Comparison of ENCODE assay signal across 8 mouse cellular contexts in genomic region chr13:58806896-58807628, GRCm38 (mm10). TPM values are rescaled to one million over a fixed set of nuclear protein-coding genes. Genes with fewer than 3 reads are reported as not detected.
DNase-seq lines count a peak whose midpoint lies in the region; ATAC-seq and TF ChIP-seq lines count a peak whose summit lies in the region.

No protein-coding gene starts in this region.

- ATAC-seq in heart, embryonic 12.5 days (ENCODE audit: insufficient number of reproducible peaks, low FRiP score) = peak; percentile 11; the same call in 1 of the 2 replicates
- ATAC-seq in G1E (ENCODE audit: extremely low read depth, insufficient number of reproducible peaks, low FRiP score, poor library complexity, severe bottlenecking) = no peak
- peak; percentile 28 for ATAC-seq in forebrain, embryonic 13.5 days
- no peak for ATAC-seq in limb, embryonic 12.5 days (ENCODE audit: insufficient number of reproducible peaks, insufficient read depth, low FRiP score, low TSS enrichment, low read depth)

- H3K9ac ChIP-seq in heart, embryonic 12.5 days = peak overlapping the region; percentile 53
- peak overlapping the region; percentile 93 for H3K9ac ChIP-seq in forebrain, embryonic 13.5 days
- peak overlapping the region; percentile 57 for H3K9ac ChIP-seq in limb, embryonic 12.5 days (replicated peaks)

- H3K9me3 ChIP-seq in heart, embryonic 12.5 days (replicated peaks) = peaks cover 2% of the 10 kb centered on the region; the same call in 1 of the 2 replicates
- peaks cover 74% of the 10 kb centered on the region for H3K9me3 ChIP-seq in G1E (replicated peaks)
- no peaks in the 10 kb centered on the region; the same call in 1 of the 2 replicates for H3K9me3 ChIP-seq in forebrain, embryonic 13.5 days (replicated peaks)
- 0 out of 2 replicates have a peak, but pooled peaks cover 6% of the 10 kb centered on the region for H3K9me3 ChIP-seq in limb, embryonic 12.5 days

- H3K4me2 ChIP-seq in heart, embryonic 12.5 days = peak overlapping the region; percentile 92
- peak overlapping the region; percentile 79 for H3K4me2 ChIP-seq in forebrain, embryonic 13.5 days
- peak overlapping the region; percentile 99 for H3K4me2 ChIP-seq in limb, embryonic 12.5 days

- peaks cover 66% of the 10 kb centered on the region for H3K27me3 ChIP-seq in heart, embryonic 12.5 days (replicated peaks)
- no peaks in the 10 kb centered on the region for H3K27me3 ChIP-seq in G1E (ENCODE audit: insufficient read depth, low read length)
- peaks cover 18% of the 10 kb centered on the region for H3K27me3 ChIP-seq in forebrain, embryonic 13.5 days
- H3K27me3 ChIP-seq in limb, embryonic 12.5 days = peaks cover 63% of the 10 kb centered on the region

- no peak for DNase-seq in heart, adult 9 months (ENCODE audit: low spot score in 2 of 2)
- DNase-seq in G1E (ENCODE audit: low spot score) = no peak
- no peak for DNase-seq in adrenal gland, adult 8-10 months
- DNase-seq in cerebellum, adult 11-12 months = no peak

- TF ChIP-seq CTCF in G1E (IDR thresholded peaks at IDR 0.05; ENCODE audit: low read depth, low read length) = no peak
- TF ChIP-seq CTCF in olfactory bulb, adult 2 months (IDR thresholded peaks at IDR 0.05; ENCODE audit: insufficient read depth, low read depth, low read length) = no peak

- 0 out of 2 replicates have a peak, but pooled peaks cover 13% of the 10 kb centered on the region for H3K4me1 ChIP-seq in heart, embryonic 12.5 days (replicated peaks)
- no peaks in the 10 kb centered on the region for H3K4me1 ChIP-seq in G1E (ENCODE audit: insufficient read depth, low read depth, low read length)
- peaks cover 36% of the 10 kb centered on the region for H3K4me1 ChIP-seq in forebrain, embryonic 13.5 days
- H3K4me1 ChIP-seq in limb, embryonic 12.5 days (replicated peaks) = peaks cover 14% of the 10 kb centered on the region
- peaks cover 3% of the 10 kb centered on the region; the same call in 1 of the 2 replicates for H3K4me1 ChIP-seq in olfactory bulb, adult 2 months (ENCODE audit: control insufficient read depth, insufficient read depth, low read length)

- H3K36me3 ChIP-seq in heart, embryonic 12.5 days = no peaks in the 10 kb centered on the region
- no peaks in the 10 kb centered on the region for H3K36me3 ChIP-seq in G1E (replicated peaks)
- 0 out of 2 replicates have a peak, but pooled peaks cover 4% of the 10 kb centered on the region for H3K36me3 ChIP-seq in forebrain, embryonic 13.5 days (ENCODE audit: poor library complexity, severe bottlenecking)
- H3K36me3 ChIP-seq in limb, embryonic 12.5 days = no peaks in the 10 kb centered on the region

- TF ChIP-seq POLR2A in olfactory bulb, adult 2 months (IDR thresholded peaks at IDR 0.05; ENCODE audit: insufficient read depth, low read depth, low read length) = no peak

- peak overlapping the region; percentile 60 for H3K4me3 ChIP-seq in heart, embryonic 12.5 days
- peak overlapping the region; percentile 35; the same call in 1 of the 2 replicates for H3K4me3 ChIP-seq in G1E (ENCODE audit: low read depth, low read length)
- H3K4me3 ChIP-seq in forebrain, embryonic 13.5 days = peak overlapping the region; percentile 81
- H3K4me3 ChIP-seq in limb, embryonic 12.5 days (replicated peaks) = peak overlapping the region; percentile 60
- peak overlapping the region; percentile 88 for H3K4me3 ChIP-seq in olfactory bulb, adult 2 months (ENCODE audit: insufficient read depth, low read depth, low read length)

- H3K27ac ChIP-seq in heart, embryonic 12.5 days (ENCODE audit: poor library complexity, severe bottlenecking) = no peak overlapping the region
- H3K27ac ChIP-seq in forebrain, embryonic 13.5 days = peak overlapping the region; percentile 93
- no peak overlapping the region for H3K27ac ChIP-seq in limb, embryonic 12.5 days
- H3K27ac ChIP-seq in olfactory bulb, adult 2 months (ENCODE audit: insufficient read depth, low read depth, low read length) = peak overlapping the region; percentile 96

- under 1% methylated on average over 34 of the region's 34 CpGs for WGBS in heart, embryonic 12.5 days
- WGBS in forebrain, embryonic 13.5 days = under 1% methylated on average over 34 of the region's 34 CpGs
- under 1% methylated on average over 34 of the region's 34 CpGs for WGBS in limb, embryonic 12.5 days
- under 1% methylated on average over 34 of the region's 34 CpGs for WGBS in olfactory bulb, adult 2 months

RNA-seq across cellular contexts. Expression of gene Ntrk2, which starts 0.7 kb away (rescaled TPM):
- 3.1 and 3.5 TPM in 2 replicates for polyA plus RNA-seq in heart, embryonic 12.5 days (2016; fragmentation: Nextera tagmentation; extraction: Ambion mirVana)
- total RNA-seq in G1E (2014; fragmentation: Nextera tagmentation) (not detected in 2 replicates), G1E (2017) (0.11 and 0.12 TPM in 2 replicates)
- polyA plus RNA-seq in G1E (2012) = not detected in 2 replicates
- polyA plus RNA-seq in forebrain, embryonic 13.5 days (2015; fragmentation: Nextera tagmentation; extraction: Ambion mirVana) = 51.4 and 60.2 TPM in 2 replicates
- polyA plus RNA-seq in limb, embryonic 12.5 days (2016; fragmentation: Nextera tagmentation; extraction: Ambion mirVana) = 4.9 and 7.4 TPM in 2 replicates
- 159 and 204 TPM in 2 replicates for polyA plus RNA-seq in olfactory bulb, adult 2 months (2012; ENCODE audit: insufficient read depth, insufficient read length, low replicate concordance, missing spikeins)
- total RNA-seq in adrenal gland, adult 8-10 months (2022) = 10 to 100 TPM; 11.9 to 31.5 (median 21.0) TPM

Comparison
In these comparisons a context has a peak if more than half of its experiments do, and no peak if none do; other contexts are left out.
1. ATAC-seq: peak in heart, embryonic 12.5 days (single experiment) and forebrain, embryonic 13.5 days (single experiment); none in G1E (single experiment) and limb, embryonic 12.5 days (single experiment).
2. H3K27ac ChIP-seq: peak in forebrain, embryonic 13.5 days (single experiment) and olfactory bulb, adult 2 months (single experiment); none in heart, embryonic 12.5 days (single experiment) and limb, embryonic 12.5 days (single experiment).
3. H3K4me3 ChIP-seq: peak in every context shown above with its lines; median percentile 88 in olfactory bulb, adult 2 months; 81 in forebrain, embryonic 13.5 days; 60 in heart, embryonic 12.5 days; 60 in limb, embryonic 12.5 days; 35 in G1E.
4. Peak in every context shown above with its lines, with median percentiles within 50 percentile points of each other: H3K4me2 ChIP-seq and H3K9ac ChIP-seq.